Mouse (Mus musculus) B cell, adult 2 months (primary cell): ENCODE results near the gene Dennd5b.

Source experiments
- DNase-seq, 2 experiments: peaks; one replicate each; pipeline ENCODE4 v3.0.0; 2022

Dennd5b gene

GRCm38 (mm10) chr6:149100174-149101075 is 1.1 kb downstream of the Dennd5b start:
- DNase-seq, result peak; percentile 78 to 79

GRCm38 (mm10) chr6:149098993-149099392 is 2.5 kb downstream of the Dennd5b start:
- DNase-seq, result no peak

GRCm38 (mm10) chr6:149097276-149097675 is 4.2 kb downstream of the Dennd5b start:
- DNase-seq, result no peak

DNA sequence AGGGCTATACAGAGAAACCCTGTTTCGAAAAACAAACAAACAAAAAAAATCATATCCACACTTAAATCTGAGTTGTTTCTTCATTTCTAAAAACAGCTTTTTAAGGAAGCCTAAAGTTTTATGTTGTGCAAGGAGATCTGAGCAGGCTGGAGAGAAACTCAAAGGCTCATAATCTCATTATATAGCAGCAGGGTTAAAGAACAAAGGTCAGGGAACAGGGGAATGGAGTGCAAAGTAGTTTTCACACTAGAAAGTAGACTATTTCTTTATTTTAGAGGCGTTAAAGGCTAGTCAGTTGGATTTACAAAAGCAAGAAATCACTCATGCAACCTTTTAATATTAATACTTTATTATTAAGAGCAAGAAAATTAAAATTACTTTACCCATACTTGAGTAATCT is 5.2 kb downstream of the Dennd5b start:
- DNase-seq, result no peak

DNA sequence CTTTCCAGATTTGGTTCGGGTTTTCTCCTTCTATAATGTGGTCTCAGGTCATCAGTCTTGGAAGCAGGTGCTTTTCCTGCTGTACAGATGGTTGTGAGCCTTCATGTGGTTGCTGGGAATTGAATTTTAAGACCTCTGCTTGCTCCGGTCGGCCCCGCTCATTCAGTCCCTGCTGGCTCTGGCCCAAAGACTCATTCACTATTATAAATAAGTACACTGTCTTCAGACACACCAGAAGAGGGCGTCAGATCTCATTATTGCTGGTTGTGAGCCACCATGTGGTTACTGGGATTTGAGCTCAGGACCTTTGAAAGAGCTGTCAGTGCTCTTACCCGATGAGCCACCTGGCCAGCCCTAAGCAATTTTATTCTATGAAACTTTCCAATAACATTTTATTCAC is 6.1 kb downstream of the Dennd5b start:
- DNase-seq, result peak in 1 of 2 experiments; percentile 40

DNA sequence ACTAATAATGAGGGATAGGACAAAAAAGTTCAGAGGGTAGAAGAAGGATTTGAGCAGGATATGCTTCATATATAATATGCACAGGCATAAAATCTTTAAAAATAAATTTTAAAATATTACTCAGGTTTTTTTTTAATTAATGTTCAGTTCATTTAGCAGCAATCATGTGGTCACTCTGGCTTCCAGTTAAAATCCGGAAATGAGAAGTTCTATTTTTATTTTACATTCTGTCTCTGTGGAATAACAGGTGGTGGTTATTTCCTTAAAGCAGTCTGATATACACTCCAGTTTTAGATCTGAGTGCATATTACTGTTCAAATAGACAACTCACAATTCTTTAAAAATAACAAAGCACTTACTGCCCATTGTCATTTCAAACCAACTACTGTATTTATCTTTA is 6.9 kb downstream of the Dennd5b start:
- DNase-seq, result no peak

- DNase-seq, result no peak
These were observed 8.0 kb downstream of the Dennd5b start for GRCm38 (mm10) chr6:149093465-149093864.

GRCm38 (mm10) chr6:149092406-149092805 is 9.1 kb downstream of the Dennd5b start:
- DNase-seq, result no peak

DNA sequence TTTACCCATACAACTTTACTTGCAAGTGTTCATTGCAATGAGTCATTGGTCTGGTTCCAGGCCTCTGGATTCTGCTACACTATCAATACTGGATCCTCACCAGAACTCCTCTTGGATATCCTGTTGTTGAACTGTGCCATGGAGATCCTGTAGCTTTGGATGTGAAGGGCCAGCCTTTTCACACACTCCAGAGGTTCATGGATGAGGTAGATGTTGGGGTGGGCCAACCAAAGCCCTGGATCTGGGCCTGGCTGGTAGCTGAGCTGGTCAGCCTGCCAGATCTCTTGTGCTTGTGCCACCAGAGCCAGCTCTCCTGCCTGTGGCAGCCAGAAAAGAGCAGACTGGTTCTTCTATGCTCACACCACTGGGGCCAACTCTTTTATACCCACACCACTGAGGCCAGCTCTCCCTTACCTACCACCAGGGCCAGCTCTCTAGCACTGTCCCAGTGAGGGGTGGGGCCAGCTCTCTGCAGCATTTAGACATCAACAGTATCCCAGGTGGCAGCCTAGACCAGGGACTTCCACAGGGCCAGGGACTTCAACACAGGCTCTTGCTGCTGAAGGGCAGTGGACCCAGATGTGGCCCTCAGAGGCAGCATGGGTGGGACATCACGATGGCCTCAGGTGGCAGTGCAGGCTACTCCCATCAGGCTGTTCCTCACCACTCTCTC is 24.2 kb downstream of the Dennd5b start:
- DNase-seq, result no peak

DNA sequence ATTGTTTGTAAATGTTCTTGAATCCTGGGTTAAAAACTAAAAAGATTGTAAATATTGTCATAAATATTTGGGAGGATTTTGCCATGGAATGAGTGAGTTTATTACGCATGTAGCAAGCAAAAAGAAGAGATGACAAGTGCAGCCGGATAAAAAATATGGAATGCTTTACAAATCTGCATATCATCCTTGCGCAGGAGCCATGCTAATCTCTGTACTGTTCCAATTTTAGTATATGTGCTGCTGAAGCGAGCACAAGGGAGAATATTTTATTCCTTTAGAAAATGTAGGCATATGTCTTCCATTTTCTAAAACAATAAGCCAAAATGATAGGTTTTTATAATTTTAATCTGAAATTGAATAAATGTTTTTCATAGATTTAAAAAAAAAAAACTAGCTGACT is 27.6 kb downstream of the Dennd5b start:
- no peak for DNase-seq

DNA sequence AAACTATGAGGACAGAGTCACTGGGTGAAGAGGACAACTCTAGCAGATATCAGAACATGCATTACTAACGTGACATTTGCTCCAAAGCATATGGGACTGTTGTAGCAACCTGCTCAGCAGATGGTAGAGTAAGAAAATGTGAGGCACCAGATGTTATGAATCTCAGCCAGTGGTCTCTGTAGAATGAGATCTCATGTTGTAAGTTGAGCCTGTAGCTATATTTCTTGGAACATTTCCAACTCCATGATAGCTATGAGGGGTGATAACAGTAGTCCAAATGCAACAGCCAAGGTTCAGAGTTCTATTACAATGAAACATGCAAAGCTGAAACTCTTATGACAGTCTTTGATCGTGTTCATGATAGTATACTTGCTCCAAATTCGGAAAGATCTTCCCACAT is 28.6 kb downstream of the Dennd5b start:
- DNase-seq, result no peak

GRCm38 (mm10) chr6:149070592-149071124 is 30.8 kb downstream of the Dennd5b start:
- no peak for DNase-seq

GRCm38 (mm10) chr6:149063382-149063781 is 38.1 kb downstream of the Dennd5b start:
- DNase-seq, result no peak

DNA sequence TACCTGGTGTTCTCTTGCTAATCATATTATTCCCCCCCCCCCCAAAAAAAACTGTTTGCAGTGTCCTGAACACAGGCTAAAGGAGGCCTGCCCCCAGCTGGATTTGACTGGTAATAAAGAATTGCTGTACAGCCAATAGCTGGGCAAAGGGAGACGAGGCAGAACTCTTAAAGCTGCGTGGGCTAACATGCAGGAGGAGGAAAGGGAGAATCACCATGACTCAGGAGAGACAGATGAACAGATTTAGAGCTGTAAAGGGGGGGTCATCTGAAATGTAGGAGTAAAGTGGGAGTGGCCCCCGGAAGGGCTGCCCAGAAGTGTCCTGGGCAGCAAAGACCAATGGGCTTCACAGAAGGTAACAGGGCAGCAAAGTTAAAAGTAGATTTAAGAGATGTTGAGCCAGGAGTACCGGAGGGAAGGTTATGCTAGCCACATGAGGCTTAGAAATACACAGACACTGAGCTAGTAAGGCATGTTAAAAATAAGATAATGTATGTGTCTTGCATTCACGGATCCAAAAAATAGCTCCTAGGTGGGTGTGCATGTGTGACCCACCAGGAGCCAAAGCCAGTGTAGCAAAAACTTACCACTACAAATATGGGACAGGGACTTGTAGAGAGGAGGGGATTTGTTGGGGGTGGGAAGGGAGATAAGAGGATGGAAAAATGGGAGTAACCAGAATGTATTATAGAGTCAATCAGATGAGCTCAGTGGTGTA is 40.7 kb downstream of the Dennd5b start:
- DNase-seq, result no peak

GRCm38 (mm10) chr6:149057947-149058391 is 43.5 kb downstream of the Dennd5b start:
- DNase-seq, result peak; percentile 62 to 73

- DNase-seq, result no peak
These were observed 46.7 kb downstream of the Dennd5b start for GRCm38 (mm10) chr6:149054780-149055179.

DNA sequence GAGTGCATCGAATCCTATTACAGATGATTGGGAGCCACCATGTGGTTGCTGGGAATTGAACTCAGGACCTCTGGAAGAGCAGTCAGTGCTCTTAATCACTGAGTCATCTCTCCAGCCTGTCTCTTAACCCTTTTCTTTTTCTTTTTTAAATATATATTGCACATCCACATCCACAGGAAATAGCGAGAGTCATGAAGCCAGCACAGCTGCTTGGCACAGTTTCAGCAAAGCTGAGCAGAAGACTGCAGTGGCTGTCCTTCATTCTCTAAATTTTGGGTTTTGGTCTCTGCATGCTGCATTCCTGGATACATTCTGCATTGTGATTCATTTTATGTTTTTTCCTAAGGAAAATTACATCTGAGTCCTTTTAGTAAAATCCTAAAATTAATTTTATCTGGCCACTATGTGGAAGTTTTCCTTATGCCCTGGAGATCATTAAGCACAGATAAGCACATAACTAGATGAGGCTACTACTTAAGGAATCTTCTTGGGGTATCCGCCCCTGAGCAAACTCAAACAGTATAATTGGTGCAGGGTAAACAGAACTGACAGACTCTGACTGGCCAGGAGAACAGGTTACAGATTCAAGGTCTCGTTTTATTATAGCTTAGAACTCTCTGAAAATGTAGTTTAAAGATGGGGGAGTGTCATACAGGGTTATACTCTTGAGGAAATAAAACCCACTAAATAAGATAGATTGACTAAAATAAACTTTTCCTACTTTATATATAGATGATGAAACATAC is 50.3 kb downstream of the Dennd5b start:
- DNase-seq, result no peak

GRCm38 (mm10) chr6:149040099-149040498 is 61.4 kb downstream of the Dennd5b start:
- DNase-seq, result peak; percentile 18 to 19

DNA sequence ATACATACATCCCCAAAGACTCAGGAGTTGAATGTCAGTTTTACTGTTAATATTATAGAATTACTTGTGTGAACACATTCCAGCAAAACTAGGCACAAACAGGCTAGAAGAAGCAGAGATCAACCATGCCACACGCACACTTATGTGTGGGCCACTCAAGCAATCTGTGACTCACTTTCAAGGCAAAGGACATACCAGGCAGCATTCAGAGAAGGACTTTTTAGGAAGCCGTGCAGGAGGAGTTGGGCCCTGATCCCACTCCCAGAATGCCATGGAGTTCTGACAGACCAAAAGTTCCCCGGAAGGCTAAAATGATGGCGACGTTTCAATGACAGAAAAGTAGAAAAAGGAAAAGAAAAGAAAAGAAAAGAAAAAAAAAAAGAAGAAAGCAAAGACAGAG is 69.3 kb downstream of the Dennd5b start:
- no peak for DNase-seq

DNA sequence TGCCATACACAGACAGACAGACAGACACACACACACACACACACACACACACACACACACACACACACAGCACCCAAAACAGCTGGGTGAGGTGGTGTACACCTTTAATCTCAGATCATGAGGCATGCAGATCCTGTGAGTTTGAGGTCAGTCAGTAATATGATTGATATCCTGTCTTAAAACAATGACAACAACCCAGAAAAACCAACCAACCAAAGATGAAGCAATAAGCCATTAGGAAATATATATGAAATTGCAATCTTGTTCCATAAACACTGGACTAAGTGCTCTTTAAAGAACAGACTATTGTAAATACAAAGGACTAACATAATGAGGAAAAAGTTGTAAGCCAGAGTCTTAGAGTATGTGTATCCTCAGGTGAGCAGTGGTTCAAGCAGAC is 70.1 kb downstream of the Dennd5b start:
- DNase-seq, result no peak

GRCm38 (mm10) chr6:149018431-149018830 is 83.0 kb downstream of the Dennd5b start:
- no peak for DNase-seq

- DNase-seq, result peak; percentile 8 to 18
These were observed 90.6 kb downstream of the Dennd5b start for GRCm38 (mm10) chr6:149010766-149011301.
